Mouse (Mus musculus) mouse trophoblast stem cell (cell line): ENCODE results near the gene Epgn.

Experiments used
- in situ Hi-C, 2 experiments: fragments of 300-500 bp; cut with MseI, MboI; formaldehyde crosslinking; loops; 2 replicates in 1 of 2; 3 replicates in 1 of 2; pipeline ENCODE4 v1.15.1; 2025

Epgn gene

GRCm38 (mm10) chr5:91027164-91027563, at the start of gene Epgn:
TSS of gene Epgn (plus strand) at chr5:91027464.
- in situ Hi-C loops: no loop called here

GRCm38 (mm10) chr5:90980297-90980696, 47.0 kb upstream of the Epgn start:
- in situ Hi-C loops: no loop called here

- in situ Hi-C loops: no loop called here
Measured at GRCm38 (mm10) chr5:90987605-90988004, 39.7 kb upstream of the Epgn start.

GRCm38 (mm10) chr5:90988149-90988548, 39.1 kb upstream of the Epgn start:
- in situ Hi-C loops: no loop called here

GRCm38 (mm10) chr5:90988592-90988991, 38.7 kb upstream of the Epgn start:
- in situ Hi-C loops: no loop called here

- in situ Hi-C loops: no loop called here
Measured at GRCm38 (mm10) chr5:90999942-91000341, 27.3 kb upstream of the Epgn start.

- in situ Hi-C loops: no loop called here
Measured at GRCm38 (mm10) chr5:91015216-91015615, 12.0 kb upstream of the Epgn start.

GRCm38 (mm10) chr5:91023114-91023513, 4.2 kb upstream of the Epgn start:
- in situ Hi-C loops: no loop called here

- in situ Hi-C loops: no loop called here
Measured at GRCm38 (mm10) chr5:91027840-91028239, 576 bp downstream of the Epgn start.

- in situ Hi-C loops: loop anchor here in 1 of 2 experiments (10.0 kb wide), 1 partner anchor 274 kb away; no protein-coding TSS in a partner anchor
Measured at GRCm38 (mm10) chr5:91030629-91031028, 3.4 kb downstream of the Epgn start.

- in situ Hi-C loops: loop anchor here (5.0 to 10.0 kb wide), 2 partner anchors 269 to 272 kb away; no protein-coding TSS in a partner anchor
Measured at GRCm38 (mm10) chr5:91035341-91035740, 8.1 kb downstream of the Epgn start.

- in situ Hi-C loops: loop anchor here (5.0 to 10.0 kb wide), 2 partner anchors 268 to 271 kb away; no protein-coding TSS in a partner anchor
Measured at GRCm38 (mm10) chr5:91036628-91037027, 9.4 kb downstream of the Epgn start.

GRCm38 (mm10) chr5:91037756-91038155, 10.5 kb downstream of the Epgn start:
- in situ Hi-C loops: loop anchor here (5.0 to 10.0 kb wide), 2 partner anchors 267 to 270 kb away; no protein-coding TSS in a partner anchor

- in situ Hi-C loops: loop anchor here (5.0 to 10.0 kb wide), 2 partner anchors 266 to 269 kb away; no protein-coding TSS in a partner anchor
Measured at GRCm38 (mm10) chr5:91038547-91038946, 11.3 kb downstream of the Epgn start.

GRCm38 (mm10) chr5:91038963-91039362, 11.7 kb downstream of the Epgn start:
- in situ Hi-C loops: loop anchor here (5.0 to 10.0 kb wide), 2 partner anchors 266 to 268 kb away; no protein-coding TSS in a partner anchor

GRCm38 (mm10) chr5:91047987-91048386, 20.7 kb downstream of the Epgn start:
- in situ Hi-C loops: no loop called here

GRCm38 (mm10) chr5:91048397-91048796, 21.1 kb downstream of the Epgn start:
- in situ Hi-C loops: no loop called here

GRCm38 (mm10) chr5:91072340-91072739, 45.1 kb downstream of the Epgn start:
- in situ Hi-C loops: no loop called here

GRCm38 (mm10) chr5:91073626-91074025, 46.4 kb downstream of the Epgn start:
- in situ Hi-C loops: no loop called here

GRCm38 (mm10) chr5:91074026-91074425, 46.8 kb downstream of the Epgn start:
- in situ Hi-C loops: no loop called here

- in situ Hi-C loops: no loop called here
Measured at GRCm38 (mm10) chr5:91074450-91074950, 47.2 kb downstream of the Epgn start, which contains the start of gene Ereg. TSS of gene Ereg (plus strand) at chr5:91074622.

- in situ Hi-C loops: no loop called here
Measured at GRCm38 (mm10) chr5:91075021-91075420, 47.8 kb downstream of the Epgn start.

GRCm38 (mm10) chr5:91083016-91083415, 55.8 kb downstream of the Epgn start:
- in situ Hi-C loops: no loop called here
